Mouse (Mus musculus): Measurements from ENCODE around the gene Ptprq. TPM values are rescaled to one million over a fixed set of nuclear protein-coding genes. Genes with fewer than 3 reads are reported as not detected.

Ptprq gene
- polyA plus RNA-seq, 1 experiment from 2014 or later, result 0.30 TPM

DNA sequence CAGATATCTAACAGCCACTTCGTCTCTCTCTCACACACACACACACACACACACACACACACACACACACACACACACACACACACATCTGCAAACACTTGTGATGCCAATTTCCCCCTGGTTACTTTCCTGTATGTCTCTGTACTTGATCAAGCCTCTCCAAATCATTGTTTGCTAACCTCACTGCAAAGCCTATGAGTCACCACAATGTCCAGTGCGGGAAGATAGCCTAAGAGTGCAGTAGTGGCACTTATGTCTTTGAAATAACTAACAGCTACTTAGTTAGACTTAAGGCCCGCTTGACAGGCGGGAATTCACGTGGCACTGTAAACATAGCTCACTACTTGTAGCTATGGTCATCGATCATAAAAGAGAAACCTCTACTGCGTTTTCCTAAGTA, 252.0 kb downstream of the Ptprq start:
- ATAC-seq (ENCODE audit: insufficient read depth) (peak; percentile 94), DNase-seq (peak; percentile 44)
- Histone ChIP-seq H3K4me1 (ENCODE audit: insufficient read depth) (no peaks in the 10 kb centered on the region), H3K4me2 (no peak overlapping the region), H3K4me3 (ENCODE audit: low read depth, low read length) (no peak overlapping the region), H3K27ac (ENCODE audit: low read depth) (no peak overlapping the region), H3K27me3 (ENCODE audit: insufficient read depth, low read length) (no peaks in the 10 kb centered on the region), H3K9ac (no peak overlapping the region), H3K9me3 (ENCODE audit: low read depth, low read length) (no peaks in the 10 kb centered on the region), H3K36me3 (ENCODE audit: insufficient read depth) (no peaks in the 10 kb centered on the region)
- no peak for TF ChIP-seq CTCF (IDR thresholded peaks at IDR 0.05; ENCODE audit: low read depth)
- WGBS, result 25% methylated on average over 7 of the region's 7 CpGs

Small RNAs within 50 kb of the gene (microRNA-seq; reads per million reads assigned to microRNA genes)
- not detected for gene Gm44403 (ENCODE audit: borderline number of aligned reads)

Other genes starting within 250 kb of the Ptprq start
- 0.08 and 0.28 TPM in 2 replicates for gene Myf5, start 233.9 kb downstream of the Ptprq start, polyA plus RNA-seq (2014; fragmentation: Nextera tagmentation; extraction: Ambion mirVana)
- gene Myf6, start 225.3 kb downstream of the Ptprq start, polyA plus RNA-seq (2014; fragmentation: Nextera tagmentation; extraction: Ambion mirVana), result 0.14 and 0.24 TPM in 2 replicates
- gene Otogl, start 192.1 kb upstream of the Ptprq start, polyA plus RNA-seq (2014; fragmentation: Nextera tagmentation; extraction: Ambion mirVana), result 0.19 and 0.25 TPM in 2 replicates

Data from lung, embryonic 14.5 days (tissue).